Mouse (Mus musculus) heart, postnatal 4 days (tissue): Measurements from ENCODE around the gene Abcc12. TPM values are rescaled to one million over a fixed set of nuclear protein-coding genes. Genes with fewer than 3 reads are reported as not detected.

Experiments
- DNase-seq: peaks from one replicate; pipeline ENCODE4 v3.0.0; 2021
- total RNA-seq, 2 experiments: library from RNA; stranded (reverse); gene quantifications; 2 replicates each; pipeline ENCODE4 v1.2.3; 2021

The Abcc12 gene
- total RNA-seq, 2 experiments from 2014 or later, result 0.07 to 0.09 TPM

DNA sequence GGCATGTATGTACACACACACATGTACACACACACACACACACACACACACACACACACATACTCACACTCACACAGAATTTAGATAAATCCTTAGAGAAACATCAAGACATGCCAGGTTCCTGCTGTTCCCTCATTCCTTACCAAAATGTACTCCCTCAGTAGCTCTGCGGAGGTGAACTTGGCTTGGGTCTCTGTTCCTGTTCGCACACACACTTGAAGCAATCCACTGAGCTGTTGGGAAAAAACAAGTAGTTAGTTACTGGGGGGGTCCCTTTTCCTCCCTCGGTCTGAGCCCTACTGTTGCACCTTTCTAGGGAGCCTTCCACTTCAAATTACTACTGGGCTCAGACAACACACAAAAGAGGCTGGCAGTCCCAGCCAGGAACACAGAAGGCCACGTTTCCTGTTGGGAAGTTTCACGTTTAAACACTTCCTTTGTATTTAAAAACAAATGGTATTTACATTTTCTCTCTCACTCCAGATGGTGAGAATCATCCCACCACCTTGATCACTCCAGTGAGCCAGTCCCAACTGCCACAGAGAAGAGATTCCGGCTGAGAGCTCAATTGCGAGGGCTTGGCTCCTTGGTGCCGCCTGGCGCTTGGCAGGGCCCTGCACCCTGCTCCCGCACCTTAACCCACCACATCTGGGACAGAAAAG is 68.2 kb downstream of the Abcc12 start:
- DNase-seq, result no peak

DNA sequence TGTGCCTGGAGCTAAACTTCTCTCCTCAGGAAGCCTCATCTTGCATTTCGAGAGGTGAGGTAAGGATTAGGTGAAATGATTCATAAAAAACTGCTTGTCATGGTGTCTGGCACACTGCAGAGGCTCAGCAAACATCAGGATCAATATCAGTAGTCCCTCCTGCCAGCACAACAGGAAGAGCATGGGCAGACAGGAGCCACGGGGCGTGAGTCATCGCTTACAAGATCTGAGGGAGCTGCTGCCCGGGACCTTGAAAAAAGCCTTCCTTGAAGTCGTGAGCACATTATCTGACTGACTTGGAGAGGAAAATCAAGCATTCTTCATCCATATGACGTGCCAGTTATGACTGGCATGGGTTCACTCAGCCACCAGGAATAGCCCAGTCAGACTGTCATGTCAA is 79.1 kb downstream of the Abcc12 start:
- DNase-seq, result no peak

DNA sequence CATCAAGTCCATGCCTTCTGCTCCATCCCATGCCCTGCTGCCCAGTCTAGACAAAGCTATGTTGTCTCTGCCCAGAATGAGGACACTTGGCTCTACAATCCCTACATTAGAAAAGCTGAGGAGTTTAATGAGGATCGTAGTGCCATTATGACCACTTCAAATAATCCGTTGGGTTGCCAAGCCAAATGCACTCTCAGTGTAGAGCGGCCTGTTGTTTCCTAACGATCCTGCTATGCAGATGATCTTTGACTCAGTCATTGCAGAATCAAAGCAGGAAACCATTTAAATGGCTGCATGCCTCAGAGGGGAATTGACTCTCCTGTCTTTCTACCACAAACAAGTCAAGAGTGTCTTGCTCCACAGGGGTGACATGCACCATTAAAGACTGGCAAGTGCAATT is 85.4 kb downstream of the Abcc12 start:
- DNase-seq, result no peak

- no peak for DNase-seq
Observed at GRCm38 (mm10) chr8:86493841-86494240, 86.6 kb downstream of the Abcc12 start.

GRCm38 (mm10) chr8:86485411-86485810 is 95.1 kb downstream of the Abcc12 start:
- DNase-seq, result no peak

DNA sequence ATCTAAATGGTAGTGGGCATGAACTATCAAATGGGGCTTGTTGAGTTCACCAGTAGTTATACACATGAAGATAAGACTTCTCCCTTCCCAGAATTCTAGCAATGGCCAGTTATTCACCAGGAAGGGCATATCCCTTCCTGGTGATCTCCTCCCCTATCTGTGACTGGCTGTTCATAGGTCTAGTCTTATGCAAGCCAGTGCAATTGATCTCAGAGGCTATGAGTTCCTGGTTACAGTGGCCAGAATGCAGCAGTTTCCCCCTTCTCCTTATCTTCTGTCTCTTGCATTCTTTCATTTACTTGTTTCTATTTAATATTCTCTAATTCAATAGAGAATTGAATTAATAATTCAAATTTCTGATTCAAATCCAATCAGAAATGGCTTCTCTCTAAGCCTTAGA is 96.2 kb downstream of the Abcc12 start:
- no peak for DNase-seq

DNA sequence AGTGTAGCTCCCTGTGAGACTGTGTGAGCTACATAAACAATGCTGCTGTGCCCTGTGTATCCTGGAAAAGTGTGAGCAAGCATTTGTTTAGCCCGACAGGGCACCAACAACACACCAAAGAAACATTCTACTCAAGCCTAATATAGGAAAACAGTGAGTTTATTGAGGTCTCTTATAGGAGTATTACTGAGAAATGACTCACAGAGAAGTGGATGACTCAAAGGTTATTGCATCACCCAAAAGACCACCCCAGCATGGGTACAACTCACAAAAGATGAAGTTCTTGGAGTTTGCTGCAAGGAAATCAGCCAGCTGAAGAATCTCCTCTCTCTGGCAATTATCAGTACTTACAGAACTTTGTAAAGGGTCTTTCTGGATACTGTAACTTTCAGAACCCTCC is 98.4 kb downstream of the Abcc12 start:
- DNase-seq, result no peak

DNA sequence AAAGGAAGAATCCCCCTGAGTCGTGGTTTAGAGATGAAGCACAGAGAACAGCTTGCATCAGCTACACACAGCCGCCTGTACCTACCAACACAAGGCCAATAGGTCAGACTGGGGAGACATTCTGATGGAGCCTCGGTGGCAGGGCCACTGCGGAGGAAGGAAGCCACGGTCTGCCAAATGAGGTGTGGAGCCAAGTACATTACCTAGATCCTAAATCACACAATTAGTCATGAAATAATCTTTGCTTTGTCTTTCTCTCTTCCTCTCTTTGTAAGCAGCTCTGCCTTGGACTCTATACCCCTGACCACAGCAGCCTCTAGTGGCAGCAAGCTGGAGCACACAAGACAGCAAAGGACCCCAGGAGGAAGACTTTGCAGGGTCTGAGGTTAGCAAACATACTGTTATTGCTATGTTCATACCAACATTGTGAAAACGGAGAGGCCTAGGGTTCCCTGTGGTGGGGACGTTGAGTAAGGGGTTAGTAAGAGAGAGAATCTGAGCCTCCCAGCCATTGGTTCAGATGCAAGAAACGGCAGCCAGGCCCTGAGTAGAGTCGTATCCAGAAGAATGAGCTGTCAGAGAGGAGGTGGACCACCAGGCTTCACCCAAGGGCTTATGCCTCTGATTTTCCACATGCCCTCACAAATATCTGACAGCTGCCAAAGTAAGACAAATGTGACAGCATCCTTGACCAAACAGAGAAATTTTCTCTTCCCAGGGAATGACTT is 104.6 kb downstream of the Abcc12 start:
- peak; percentile 40 for DNase-seq

- DNase-seq, result no peak
Observed at GRCm38 (mm10) chr8:86474461-86474860, 106.0 kb downstream of the Abcc12 start.

DNA sequence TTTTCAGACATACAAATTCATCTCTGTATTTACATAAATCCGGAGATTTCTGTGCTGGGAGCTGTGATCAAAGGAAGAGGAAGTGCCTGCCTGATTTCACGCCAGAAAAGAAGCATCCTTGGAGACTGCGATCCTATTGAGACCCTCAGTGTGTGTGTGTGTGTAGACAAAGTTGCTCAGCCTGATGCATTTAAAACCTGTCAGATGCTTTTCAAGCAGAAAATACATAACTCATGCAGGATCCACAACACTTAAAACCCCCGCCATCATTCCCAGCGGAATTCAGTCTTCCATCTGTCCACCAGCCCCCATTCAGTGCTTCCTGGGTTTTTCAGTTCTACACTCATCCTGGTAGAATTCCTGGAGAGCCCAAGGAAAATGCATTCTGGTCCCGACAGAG is 107.4 kb downstream of the Abcc12 start:
- no peak for DNase-seq

DNA sequence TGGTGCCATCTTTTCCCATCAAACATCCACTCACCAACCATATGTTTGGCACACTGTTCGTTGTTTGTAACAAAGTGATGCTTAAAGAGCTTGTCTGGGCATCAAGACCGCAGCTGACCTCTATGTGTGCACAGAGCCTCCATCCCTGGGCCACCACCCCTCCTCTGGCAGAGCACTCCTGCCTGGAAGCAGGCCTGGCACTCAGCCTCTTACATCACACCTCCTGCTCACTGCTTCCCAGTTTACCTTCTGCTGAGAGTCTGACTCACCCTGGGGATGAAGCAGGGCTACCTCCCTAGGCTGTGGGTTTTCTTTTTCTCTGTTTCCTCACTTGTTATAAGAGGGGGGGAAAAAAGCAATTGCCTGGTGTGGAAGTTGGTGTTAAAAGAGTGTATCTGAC is 109.8 kb downstream of the Abcc12 start:
- no peak for DNase-seq

DNA sequence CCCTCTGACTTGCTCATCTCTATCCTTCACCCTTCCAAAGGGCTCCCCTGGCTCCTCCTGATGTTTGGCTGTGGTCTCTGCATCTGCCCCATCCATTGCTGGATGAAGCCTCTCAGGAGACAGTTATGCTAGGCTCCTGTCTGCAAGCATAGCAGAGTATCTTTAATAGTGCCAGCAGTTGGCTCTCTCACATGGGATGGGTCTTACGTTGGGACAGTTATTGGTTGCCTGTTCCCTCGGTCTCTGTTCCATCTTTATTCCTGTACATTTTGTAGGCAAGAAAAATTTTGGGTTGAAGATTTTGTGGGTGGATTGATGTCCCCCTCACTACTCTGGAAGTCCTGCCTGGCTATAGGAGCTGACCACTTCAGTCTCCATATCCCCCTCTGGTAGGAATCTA is 117.3 kb downstream of the Abcc12 start:
- DNase-seq, result no peak

GRCm38 (mm10) chr8:86460372-86460771 is 120.1 kb downstream of the Abcc12 start:
- DNase-seq, result no peak

DNA sequence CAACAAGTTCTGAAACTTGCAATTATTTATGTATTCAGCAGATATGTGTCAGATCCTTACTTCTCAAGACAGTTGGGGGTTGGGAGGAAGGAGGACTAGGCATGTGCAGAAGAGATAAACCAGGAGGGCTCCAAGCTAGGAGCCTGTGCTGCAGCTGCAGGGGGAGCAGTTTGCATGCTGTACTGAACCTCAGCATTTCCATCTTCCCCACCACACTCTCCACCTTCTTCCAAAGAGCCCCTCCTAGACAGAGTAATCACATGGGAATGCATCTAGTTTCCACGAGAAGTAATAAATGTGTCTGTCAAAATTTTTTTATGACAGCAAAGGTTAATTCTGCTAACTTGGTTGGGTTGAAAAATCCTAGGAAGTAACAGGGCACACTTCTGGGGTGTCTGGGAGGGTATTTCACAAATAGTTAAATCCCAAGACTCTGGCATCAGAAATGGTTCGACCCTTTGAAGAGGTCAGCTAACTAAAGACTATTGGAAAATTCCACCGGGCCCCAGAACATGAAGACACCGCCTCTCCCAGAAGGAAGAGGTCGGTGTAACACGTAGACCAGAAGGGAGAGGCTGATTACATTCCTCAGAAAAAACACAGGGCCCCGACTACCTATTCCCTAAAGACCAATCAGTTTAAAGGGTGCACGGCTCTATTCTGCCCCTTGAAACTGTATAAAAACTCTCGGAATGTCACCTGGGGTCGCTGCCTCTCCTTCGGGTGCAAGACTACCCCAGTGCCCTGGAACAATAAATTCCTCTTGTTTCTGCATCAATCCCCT is 126.6 kb downstream of the Abcc12 start:
- no peak for DNase-seq

GRCm38 (mm10) chr8:86449870-86450515 is 130.5 kb downstream of the Abcc12 start:
- DNase-seq, result no peak

DNA sequence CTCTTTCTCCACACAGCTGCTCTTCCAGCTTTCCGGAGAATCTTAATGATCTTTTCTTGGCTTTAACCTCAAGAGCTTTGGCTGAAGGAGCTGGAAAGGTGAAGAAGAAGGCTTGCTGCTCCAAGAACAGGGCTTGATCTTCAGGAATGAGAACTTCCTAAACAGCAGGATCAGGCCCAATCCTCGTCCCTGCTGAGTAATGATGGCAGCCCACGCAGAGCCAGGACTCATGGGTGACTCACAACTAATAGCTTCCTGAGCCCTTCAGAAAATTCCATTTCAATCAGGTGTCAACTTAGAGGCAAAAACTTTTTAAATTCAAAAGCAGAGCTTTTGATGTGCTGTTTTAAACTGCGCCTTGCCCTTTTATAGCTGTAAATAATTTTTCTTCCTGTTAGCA is 135.0 kb downstream of the Abcc12 start:
- DNase-seq, result no peak

- peak; percentile 37 for DNase-seq
Observed at GRCm38 (mm10) chr8:86443744-86444143, 136.7 kb downstream of the Abcc12 start.

DNA sequence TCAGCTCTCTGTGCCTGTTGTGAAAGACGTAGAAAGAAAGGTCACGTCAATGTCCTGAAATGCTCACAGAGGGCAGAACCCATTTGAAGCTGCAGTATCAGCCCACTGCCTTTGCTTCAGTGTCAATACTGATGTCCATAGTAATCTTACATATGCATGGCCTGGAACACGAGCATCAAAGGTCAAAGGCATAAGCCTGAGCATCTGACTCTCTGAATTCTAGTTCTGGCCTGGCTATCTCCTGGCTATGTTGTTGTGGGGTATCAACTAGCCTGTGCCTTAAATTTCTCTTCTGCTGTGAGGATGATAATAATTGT is 141.5 kb downstream of the Abcc12 start:
- DNase-seq, result no peak

DNA sequence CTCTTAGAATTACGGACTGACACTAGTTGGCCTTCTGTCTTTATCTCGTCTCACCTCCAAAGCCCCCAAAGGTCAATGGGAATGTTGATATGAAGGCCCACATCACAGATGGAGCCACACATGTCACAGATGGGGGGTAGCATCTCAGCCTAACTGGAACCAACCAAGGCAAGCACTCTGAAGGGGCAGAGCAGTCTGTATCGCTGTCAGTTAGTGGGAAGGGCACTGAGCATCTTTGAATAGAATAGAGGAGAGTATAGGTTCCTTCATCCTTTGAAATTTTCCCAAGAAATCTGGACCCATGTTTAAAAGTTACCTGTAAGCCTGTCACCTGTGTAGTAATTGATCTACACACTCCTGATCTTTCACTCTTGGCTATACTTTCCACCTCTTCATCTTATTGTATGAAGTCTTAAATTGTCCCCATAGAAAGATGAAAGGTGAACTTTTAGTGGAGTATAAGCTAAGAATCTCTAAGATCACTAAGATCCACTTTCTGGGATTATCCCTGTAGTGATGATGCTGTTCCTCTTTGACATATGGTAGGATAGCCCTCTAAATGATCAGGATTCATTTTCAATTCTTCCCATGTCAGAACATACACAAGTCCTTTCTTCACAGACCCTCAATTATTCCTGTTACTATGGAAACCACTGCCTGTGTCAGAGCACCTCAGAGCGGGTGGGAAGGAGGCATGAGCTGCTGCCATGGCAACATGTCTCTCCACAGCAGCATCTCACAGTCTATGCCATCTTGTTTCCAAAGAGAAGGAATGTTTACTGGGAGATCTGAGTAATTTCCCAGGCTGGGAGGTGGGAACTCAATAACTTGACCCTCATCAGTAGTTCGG is 142.1 kb downstream of the Abcc12 start:
- DNase-seq, result no peak

- DNase-seq, result no peak
Observed at GRCm38 (mm10) chr8:86437418-86437817, 143.1 kb downstream of the Abcc12 start.
